Mouse (Mus musculus) bone marrow, adult 2 months (tissue): ENCODE results near the gene Mmab.

Experiments used
- CTCF ChIP-seq: fragments of 200-500 bp; IDR thresholded peaks from 2 replicates; pipeline ENCODE4 v1.5.1; 2011; ENCODE audit warnings: low read length, control low read depth; ENCODE audit not compliant: control insufficient read depth, insufficient read depth
- POLR2A ChIP-seq: fragments of 200-500 bp; IDR thresholded peaks from 2 replicates; pipeline ENCODE4 v1.6.1; 2011; ENCODE audit warnings: low read depth, mild to moderate bottlenecking, control low read depth, low read length, borderline replicate concordance; ENCODE audit not compliant: control insufficient read depth

GRCm38 (mm10) chr5:114407269-114407668 is 36.6 kb downstream of the Mmab start:
- no peak for TF ChIP-seq CTCF
- TF ChIP-seq POLR2A = no peak
